Mouse (Mus musculus) forebrain, embryonic 13.5 days (tissue): ENCODE measurements around the gene Gm49321. TPM values are rescaled to one million over a fixed set of nuclear protein-coding genes. Genes with fewer than 3 reads are reported as not detected.
A peak's percentile ranks its signal among the peaks of the same experiment; 100 is the strongest.

Source experiments
- ATAC-seq: fragments of 200-750 bp; cut with Nextera tagmentation; 2 replicates; pipeline ENCODE4 v1.8.0; 2017
- H3K27ac ChIP-seq: fragments of 300-500 bp; sonication (generic); 2 replicates; pipeline ENCODE4 v1.5.1; 2015; ENCODE audit warnings: inconsistent platforms, mild to moderate bottlenecking, moderate library complexity
- H3K27me3 ChIP-seq: fragments of 300-500 bp; sonication (generic); 2 replicates; pipeline ENCODE4 v1.6.1; 2015; ENCODE audit warnings: mild to moderate bottlenecking, inconsistent platforms
- H3K36me3 ChIP-seq: fragments of 300-500 bp; sonication (generic); 2 replicates; pipeline ENCODE4 v1.6.1; 2015; ENCODE audit warnings: mild to moderate bottlenecking, inconsistent platforms; ENCODE audit not compliant: poor library complexity, severe bottlenecking
- H3K4me1 ChIP-seq: fragments of 300-500 bp; sonication (generic); 2 replicates; pipeline ENCODE4 v1.6.1; 2015; ENCODE audit warnings: inconsistent platforms
- H3K4me2 ChIP-seq: fragments of 300-500 bp; sonication (generic); 2 replicates; pipeline ENCODE4 v1.6.1; 2015; ENCODE audit warnings: inconsistent platforms, mild to moderate bottlenecking, moderate library complexity
- H3K4me3 ChIP-seq: fragments of 300-500 bp; sonication (generic); 2 replicates; pipeline ENCODE4 v1.5.1; 2015; ENCODE audit warnings: mild to moderate bottlenecking, inconsistent platforms
- H3K9ac ChIP-seq: fragments of 300-500 bp; sonication (generic); 2 replicates; pipeline ENCODE4 v1.6.1; 2015; ENCODE audit warnings: mild to moderate bottlenecking, inconsistent platforms
- H3K9me3 ChIP-seq: fragments of 300-500 bp; sonication (generic); replicated peaks from 2 replicates; pipeline ENCODE4 v1.6.1; 2016; ENCODE audit warnings: inconsistent platforms
- WGBS: fragments of 180-500 bp; shearing (Covaris S2); methylation state at CpG from one replicate; pipeline ENCODE4 v1.1.7; 2015; 5-methylcytosine and 5-hydroxymethylcytosine counted together
- polyA plus RNA-seq: library from polyadenylated mRNA; unstranded; fragments of >200 nt; fragmentation: Nextera tagmentation; extraction: Ambion mirVana; gene quantifications from 2 replicates; pipeline ENCODE4 v1.2.1, GENCODE M21; 2015

The Gm49321 gene
- polyA plus RNA-seq, 1 experiment from 2014 or later, result 17.9 TPM

DNA sequence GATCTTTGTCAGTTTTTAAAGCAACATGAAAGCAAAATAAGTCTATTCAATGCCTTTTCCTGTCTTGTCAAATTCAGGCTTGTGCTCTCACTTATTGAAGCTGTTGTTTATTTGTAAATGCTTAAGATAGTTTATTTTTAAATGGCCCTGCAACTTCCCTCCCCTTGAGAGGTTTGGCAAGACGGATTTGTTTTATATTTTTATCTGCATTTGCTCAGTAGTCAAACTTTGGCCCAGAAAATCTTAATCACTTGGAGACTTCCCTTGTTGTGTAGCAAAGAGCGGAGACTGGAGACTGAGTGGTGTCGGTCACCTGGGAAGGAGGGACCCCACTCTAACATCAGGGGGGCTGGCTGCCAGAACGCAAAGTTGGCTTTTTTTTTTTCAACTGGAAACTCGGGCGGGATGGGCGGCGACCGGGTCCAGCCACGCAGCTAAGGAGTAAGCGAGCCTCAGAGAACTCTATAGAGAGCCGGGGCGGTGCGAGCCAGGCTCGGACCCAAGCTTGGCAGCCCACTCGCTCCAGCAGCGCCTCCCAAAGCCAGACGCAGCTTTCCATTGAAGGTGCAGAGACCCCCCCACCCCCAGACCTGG, 30.3 kb upstream of the Gm49321 start:
- Histone ChIP-seq H3K27ac (peak overlapping the region; percentile 70; the same call in 1 of the 2 replicates), H3K4me3 (peak overlapping the region; percentile 87), H3K9ac (peak overlapping the region; percentile 97), H3K9me3 (no peaks in the 10 kb centered on the region), H3K4me1 (peaks cover 23% of the 10 kb centered on the region), H3K4me2 (peak overlapping the region; percentile 75), H3K27me3 (no peaks in the 10 kb centered on the region), H3K36me3 (no peaks in the 10 kb centered on the region)
- 1% methylated on average over 18 of the region's 18 CpGs for WGBS
- ATAC-seq, result no peak

DNA sequence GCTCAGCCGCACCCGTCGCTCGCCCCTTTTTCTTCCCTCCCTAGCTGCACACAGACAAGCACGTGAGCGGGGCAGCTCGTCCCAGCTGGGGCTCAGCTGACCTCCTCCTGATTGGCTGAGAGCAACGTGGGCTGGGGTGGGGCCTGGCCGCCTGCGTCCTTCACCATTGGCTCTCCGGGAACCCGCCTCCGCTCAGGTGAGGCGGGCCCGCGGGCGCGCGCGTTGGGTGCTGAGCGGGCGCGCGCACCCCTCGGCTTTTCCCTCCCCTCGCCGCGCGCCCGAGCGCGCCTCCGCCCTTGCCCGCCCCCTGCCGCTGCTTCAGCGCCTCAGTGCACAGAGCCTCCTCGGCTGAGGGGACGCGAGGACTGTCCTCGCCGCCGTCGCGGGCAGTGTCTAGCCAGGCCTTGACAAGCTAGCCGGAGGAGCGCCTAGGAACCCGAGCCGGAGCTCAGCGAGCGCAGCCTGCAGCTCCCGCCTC, 29.7 kb upstream of the Gm49321 start:
- no peaks in the 10 kb centered on the region for H3K9me3 ChIP-seq
- no peaks in the 10 kb centered on the region for H3K27me3 ChIP-seq
- H3K36me3 ChIP-seq, result no peaks in the 10 kb centered on the region
- H3K27ac ChIP-seq, result peak overlapping the region; percentile 99
- H3K4me1 ChIP-seq, result peaks cover 23% of the 10 kb centered on the region
- 0% methylated on average over 36 of the region's 51 CpGs for WGBS
- H3K4me2 ChIP-seq, result peak overlapping the region; percentile 75
- peak; percentile 100 for ATAC-seq
- peak overlapping the region; percentile 97 for H3K9ac ChIP-seq
- peak overlapping the region; percentile 87 for H3K4me3 ChIP-seq

DNA sequence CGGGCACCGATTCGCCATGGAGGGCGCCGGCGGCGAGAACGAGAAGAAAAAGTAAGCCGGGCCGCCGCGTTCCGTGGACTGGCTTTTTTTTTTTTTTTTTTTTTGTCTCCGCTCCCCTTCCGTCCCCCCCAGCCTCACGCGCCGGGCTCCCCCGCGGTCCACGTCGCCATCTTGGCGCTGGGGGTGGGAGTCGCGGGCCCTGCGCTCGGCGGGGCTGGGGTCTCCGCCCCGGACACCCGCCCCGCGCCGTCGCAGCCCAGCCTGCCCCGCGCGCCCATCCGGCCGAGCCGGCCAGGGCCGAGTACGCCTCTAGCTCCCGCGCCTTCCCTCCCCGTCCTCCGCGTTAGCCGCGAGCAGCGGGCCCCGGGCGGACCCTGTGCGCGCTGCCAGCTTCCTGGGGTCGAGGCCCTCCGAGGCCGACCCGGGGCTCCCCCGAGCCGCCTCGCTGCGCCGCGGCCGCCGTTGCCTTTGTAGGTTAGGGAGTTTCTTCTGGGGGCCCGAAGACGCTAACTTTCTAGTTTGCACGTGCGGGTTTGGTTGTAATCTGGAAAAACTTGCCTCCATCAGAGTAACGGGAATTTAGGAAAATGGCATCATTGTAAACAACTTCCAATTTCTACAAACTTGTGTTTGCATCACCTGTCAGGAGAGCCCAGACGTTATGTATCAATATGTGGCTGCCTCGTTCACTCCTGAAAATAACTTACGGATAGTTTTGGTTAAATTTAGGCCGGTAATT, 29.0 kb upstream of the Gm49321 start:
- H3K4me2 ChIP-seq, result peak overlapping the region; percentile 75
- H3K27ac ChIP-seq, result peak overlapping the region; percentile 99
- ATAC-seq, result peak; percentile 56
- WGBS, result under 1% methylated on average over 45 of the region's 76 CpGs
- peak overlapping the region; percentile 97 for H3K9ac ChIP-seq
- H3K27me3 ChIP-seq, result no peaks in the 10 kb centered on the region
- H3K36me3 ChIP-seq, result no peaks in the 10 kb centered on the region
- peak overlapping the region; percentile 87 for H3K4me3 ChIP-seq
- no peaks in the 10 kb centered on the region for H3K9me3 ChIP-seq
- H3K4me1 ChIP-seq, result peaks cover 23% of the 10 kb centered on the region

DNA sequence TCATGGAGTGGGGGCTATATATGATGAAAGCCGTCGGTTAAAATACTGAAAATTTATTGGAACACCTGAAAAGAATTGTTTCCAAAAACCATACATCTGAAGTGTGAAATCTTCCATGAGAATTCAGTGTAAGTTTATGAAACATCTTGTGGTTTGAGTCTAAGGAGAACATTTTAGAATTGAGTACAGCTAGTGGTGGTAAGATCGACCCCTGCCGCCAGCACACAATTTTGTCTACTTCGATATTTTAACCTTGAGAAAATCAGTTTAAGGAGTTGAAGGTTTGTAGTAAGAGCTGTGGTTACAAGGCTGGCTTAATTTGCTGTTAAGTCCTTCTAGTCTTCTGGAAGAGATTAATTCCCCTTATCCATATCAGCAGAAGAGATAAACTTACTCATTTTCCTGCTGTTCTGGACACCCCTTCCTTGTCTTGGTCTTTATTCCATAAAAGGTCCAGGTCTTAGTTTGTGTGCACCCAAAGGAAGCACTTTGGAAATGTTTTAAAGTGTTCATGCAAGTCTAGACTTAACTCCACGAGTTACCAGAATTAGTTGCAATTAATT, 28.4 kb upstream of the Gm49321 start:
- H3K9me3 ChIP-seq, result no peaks in the 10 kb centered on the region
- no peaks in the 10 kb centered on the region for H3K36me3 ChIP-seq
- H3K27me3 ChIP-seq, result no peaks in the 10 kb centered on the region
- peaks cover 23% of the 10 kb centered on the region for H3K4me1 ChIP-seq
- peak overlapping the region; percentile 75 for H3K4me2 ChIP-seq
- no peak for ATAC-seq
- H3K9ac ChIP-seq, result peak overlapping the region; percentile 97
- 4% methylated on average over 6 of the region's 6 CpGs for WGBS
- H3K27ac ChIP-seq, result no peak overlapping the region
- H3K4me3 ChIP-seq, result peak overlapping the region; percentile 87

DNA sequence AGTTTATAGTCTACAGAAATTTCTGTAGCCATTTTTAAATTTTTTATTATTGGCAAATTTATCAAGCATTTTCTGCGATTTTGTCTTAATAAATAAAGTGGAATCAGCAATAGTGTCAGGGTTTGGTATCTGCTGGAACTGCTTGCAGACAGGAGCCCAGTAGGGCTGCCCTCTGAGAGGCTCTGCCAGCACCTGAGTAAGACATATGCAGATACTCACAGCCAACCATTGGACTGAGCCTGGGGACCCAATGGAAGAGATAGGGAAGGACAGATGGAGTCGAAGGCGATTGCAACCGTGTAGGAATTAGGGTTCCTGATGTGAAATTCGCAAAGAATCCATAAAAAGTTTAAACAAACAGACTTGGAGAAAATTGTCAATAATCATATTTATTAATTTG, 19.0 kb upstream of the Gm49321 start:
- Histone ChIP-seq H3K4me1 (no peaks in the 10 kb centered on the region), H3K27me3 (no peaks in the 10 kb centered on the region), H3K4me3 (no peak overlapping the region), H3K27ac (no peak overlapping the region), H3K4me2 (no peak overlapping the region), H3K9ac (no peak overlapping the region), H3K9me3 (no peaks in the 10 kb centered on the region), H3K36me3 (no peaks in the 10 kb centered on the region)
- WGBS, result 98% methylated on average over 5 of the region's 5 CpGs
- no peak for ATAC-seq

DNA sequence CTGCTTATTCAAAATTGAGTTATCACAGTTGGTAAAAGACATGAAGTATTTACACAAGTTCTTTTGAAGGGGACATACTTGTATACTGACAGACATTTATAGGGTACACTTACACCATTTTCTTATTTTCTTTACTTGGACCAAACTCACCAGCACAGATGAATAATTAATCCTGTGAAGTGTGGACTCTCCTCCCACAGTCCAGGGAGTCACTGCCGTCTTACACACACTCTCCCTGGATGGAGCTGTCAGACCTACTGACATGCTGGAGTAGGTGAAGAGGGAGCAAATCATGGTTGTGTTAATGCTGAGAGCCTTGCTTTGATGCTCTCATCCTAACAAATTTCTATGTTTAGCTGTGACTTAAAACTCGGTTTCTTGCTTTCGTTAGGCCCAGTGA, 7.2 kb upstream of the Gm49321 start:
- Histone ChIP-seq H3K36me3 (peaks cover 60% of the 10 kb centered on the region), H3K27ac (no peak overlapping the region), H3K27me3 (no peaks in the 10 kb centered on the region), H3K4me1 (no peaks in the 10 kb centered on the region), H3K4me3 (no peak overlapping the region), H3K9ac (no peak overlapping the region), H3K9me3 (no peaks in the 10 kb centered on the region), H3K4me2 (no peak overlapping the region)
- WGBS, result 87% methylated on average over 3 of the region's 3 CpGs
- no peak for ATAC-seq

DNA sequence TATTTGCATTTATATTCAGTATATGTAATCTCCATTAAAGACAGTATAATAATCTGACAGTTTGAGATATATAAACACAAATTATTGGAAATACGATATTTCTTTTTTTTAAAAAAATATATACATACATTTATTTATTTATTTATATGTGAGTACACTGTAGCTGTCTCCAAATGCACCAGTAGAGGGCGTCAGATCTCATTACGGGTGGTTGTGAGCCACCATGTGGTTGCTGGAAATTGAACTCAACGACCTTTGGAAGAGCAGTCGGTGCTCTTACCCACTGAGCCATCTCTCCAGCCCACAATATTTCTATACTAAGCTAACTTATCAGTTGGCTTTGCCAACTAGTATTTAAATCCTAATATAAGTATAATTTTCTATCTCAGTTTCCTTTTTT, 6.2 kb upstream of the Gm49321 start:
- Histone ChIP-seq H3K9me3 (no peaks in the 10 kb centered on the region), H3K4me2 (no peak overlapping the region), H3K4me1 (no peaks in the 10 kb centered on the region), H3K36me3 (peaks cover 63% of the 10 kb centered on the region), H3K27me3 (no peaks in the 10 kb centered on the region), H3K4me3 (no peak overlapping the region), H3K27ac (no peak overlapping the region), H3K9ac (no peak overlapping the region)
- ATAC-seq, result no peak
- WGBS, result 60% methylated on average over 5 of the region's 5 CpGs

DNA sequence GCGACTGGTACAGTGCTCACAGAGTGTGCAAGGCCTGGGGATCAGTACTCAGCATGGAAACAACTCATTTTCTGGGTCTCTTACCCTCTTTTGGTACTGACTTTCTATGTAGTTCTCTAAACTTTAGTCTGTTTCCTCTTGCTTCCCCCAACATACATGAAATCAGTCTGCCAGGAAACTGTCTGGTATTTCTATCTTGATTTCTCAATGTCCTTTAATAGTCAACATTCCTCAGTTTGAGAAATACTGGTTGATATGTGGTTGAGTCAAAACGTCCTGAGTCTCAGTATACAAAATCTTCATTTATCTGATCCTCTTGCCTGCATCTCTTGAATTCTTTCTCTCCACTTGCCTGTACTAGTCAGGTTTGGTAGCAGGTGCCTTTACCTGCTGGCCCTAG, 2.9 kb upstream of the Gm49321 start:
- Histone ChIP-seq H3K9me3 (no peaks in the 10 kb centered on the region), H3K4me2 (no peak overlapping the region), H3K27ac (no peak overlapping the region), H3K4me3 (no peak overlapping the region), H3K36me3 (peaks cover 74% of the 10 kb centered on the region), H3K4me1 (no peaks in the 10 kb centered on the region), H3K9ac (no peak overlapping the region), H3K27me3 (no peaks in the 10 kb centered on the region)
- ATAC-seq, result no peak
- 84% methylated on average over 2 of the region's 2 CpGs for WGBS

DNA sequence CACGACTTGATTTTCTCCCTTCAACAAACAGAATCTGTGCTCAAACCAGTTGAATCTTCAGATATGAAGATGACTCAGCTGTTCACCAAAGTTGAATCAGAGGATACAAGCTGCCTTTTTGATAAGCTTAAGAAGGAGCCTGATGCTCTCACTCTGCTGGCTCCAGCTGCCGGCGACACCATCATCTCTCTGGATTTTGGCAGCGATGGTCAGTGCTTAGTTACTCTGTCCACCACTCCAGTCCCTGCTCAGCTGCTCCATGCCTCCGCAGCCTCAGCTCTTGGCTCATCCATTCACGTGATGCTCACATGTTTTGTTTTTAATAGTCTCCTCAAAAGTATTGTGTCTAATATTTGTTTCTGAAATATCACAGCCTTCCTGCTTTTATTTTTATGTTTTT, 2.1 kb downstream of the Gm49321 start:
- ATAC-seq, result no peak
- no peak overlapping the region for H3K27ac ChIP-seq

DNA sequence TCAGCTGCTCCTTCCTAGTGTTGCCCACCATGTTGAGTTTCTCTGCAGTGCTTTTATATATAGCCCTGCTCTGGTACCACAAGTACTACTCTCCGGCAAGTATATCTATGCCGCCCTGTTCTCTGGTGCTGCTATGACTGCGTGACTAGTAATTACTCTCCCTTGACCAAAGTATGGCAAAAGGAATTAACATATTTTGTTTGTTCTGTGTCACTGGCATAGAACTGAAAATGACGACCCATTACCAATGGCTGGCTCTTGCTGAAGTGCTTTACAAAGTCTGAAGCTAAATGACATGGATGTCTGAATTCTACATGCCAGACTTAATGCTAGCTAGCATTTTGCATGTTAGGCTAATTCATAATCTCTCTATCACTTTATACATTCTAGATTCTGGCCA, 11.0 kb downstream of the Gm49321 start:
- Histone ChIP-seq H3K9me3 (no peaks in the 10 kb centered on the region), H3K27me3 (no peaks in the 10 kb centered on the region), H3K4me3 (no peak overlapping the region), H3K4me1 (peaks cover 15% of the 10 kb centered on the region), H3K9ac (no peak overlapping the region), H3K4me2 (no peak overlapping the region), H3K27ac (no peak overlapping the region), H3K36me3 (peaks cover 23% of the 10 kb centered on the region)
- no peak for ATAC-seq
- 90% methylated on average over 4 of the region's 4 CpGs for whole genome bisulfite sequencing

More for the DNA sequence above, 2.1 kb downstream of the Gm49321 start:
- Histone ChIP-seq H3K4me3 (no peak overlapping the region), H3K9me3 (no peaks in the 10 kb centered on the region), H3K27me3 (no peaks in the 10 kb centered on the region), H3K9ac (no peak overlapping the region), H3K4me2 (no peak overlapping the region), H3K36me3 (peaks cover 78% of the 10 kb centered on the region), H3K4me1 (no peaks in the 10 kb centered on the region)
- 92% methylated on average over 6 of the region's 6 CpGs for WGBS

DNA sequence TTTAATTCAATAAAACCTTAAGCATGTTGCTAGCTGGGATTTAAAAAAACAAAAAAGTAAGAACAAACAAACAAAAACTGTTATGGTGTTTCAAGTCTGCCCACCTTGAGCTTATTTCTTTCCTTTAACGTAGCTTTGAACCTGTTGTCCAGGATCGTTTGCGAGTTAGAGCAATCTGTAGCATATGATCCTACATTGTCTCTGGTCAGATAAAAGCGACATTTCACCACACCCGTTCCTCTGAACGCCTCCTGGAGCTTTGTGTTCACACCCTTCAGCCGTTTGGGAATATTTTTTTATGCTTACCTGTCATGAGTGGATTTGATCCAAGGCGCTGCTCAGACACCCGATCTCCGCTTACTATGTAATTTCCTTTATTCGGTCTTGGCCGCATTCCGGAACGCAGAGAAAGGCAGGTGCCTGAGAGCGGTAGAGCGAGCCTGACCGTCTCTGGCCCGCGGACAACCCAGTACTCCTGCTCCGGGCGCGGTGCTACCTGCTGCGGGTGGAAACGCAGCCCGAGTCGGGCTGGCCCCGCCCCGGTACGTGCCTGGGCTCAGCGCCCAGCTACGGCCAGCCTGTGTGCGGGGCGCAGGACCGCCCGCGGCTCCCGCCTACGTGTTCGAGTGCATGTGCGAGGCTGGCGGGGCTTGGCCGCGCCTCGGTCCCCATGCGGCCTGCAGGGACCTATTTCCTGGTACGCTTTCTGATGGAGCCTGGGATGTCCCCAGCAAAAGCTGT, 12.0 kb downstream of the Gm49321 start:
- Histone ChIP-seq H3K9ac (peak overlapping the region; percentile 68), H3K4me3 (peak overlapping the region; percentile 46), H3K4me2 (peak overlapping the region; percentile 85), H3K27me3 (no peaks in the 10 kb centered on the region), H3K4me1 (peaks cover 16% of the 10 kb centered on the region), H3K9me3 (no peaks in the 10 kb centered on the region), H3K36me3 (peaks cover 14% of the 10 kb centered on the region; the same call in 1 of the 2 replicates), H3K27ac (no peak overlapping the region)
- WGBS, result 3% methylated on average over 46 of the region's 46 CpGs
- ATAC-seq, result peak; percentile 88

DNA sequence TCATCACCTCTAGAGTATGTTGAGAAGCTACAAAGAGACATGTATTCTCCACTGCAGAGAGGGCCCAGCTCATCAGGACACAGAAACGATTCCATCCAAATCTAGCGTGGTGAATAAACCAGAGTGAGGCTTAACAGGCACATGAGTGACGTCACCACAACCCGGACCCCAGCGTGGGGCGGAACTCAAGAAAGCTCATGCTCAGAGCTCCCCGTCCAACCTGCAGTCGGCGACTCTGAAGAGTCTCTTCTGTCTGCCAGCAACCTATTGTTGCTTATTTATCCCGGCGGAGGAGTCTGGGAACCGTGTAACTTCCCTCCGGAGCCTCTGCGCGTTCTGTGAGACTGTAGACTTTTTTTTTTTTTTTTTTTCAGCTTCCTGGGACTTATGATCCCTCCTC, 15.4 kb downstream of the Gm49321 start:
- ATAC-seq, result peak; percentile 50
- Histone ChIP-seq H3K4me3 (peak overlapping the region; percentile 35), H3K27me3 (no peaks in the 10 kb centered on the region), H3K27ac (no peak overlapping the region), H3K4me2 (peak overlapping the region; percentile 62), H3K4me1 (peaks cover 16% of the 10 kb centered on the region), H3K9ac (peak overlapping the region; percentile 41), H3K9me3 (no peaks in the 10 kb centered on the region), H3K36me3 (no peaks in the 10 kb centered on the region)
- WGBS, result 10% methylated on average over 15 of the region's 15 CpGs
